Mouse (Mus musculus): ENCODE measurements around the gene Capzb.

DNA sequence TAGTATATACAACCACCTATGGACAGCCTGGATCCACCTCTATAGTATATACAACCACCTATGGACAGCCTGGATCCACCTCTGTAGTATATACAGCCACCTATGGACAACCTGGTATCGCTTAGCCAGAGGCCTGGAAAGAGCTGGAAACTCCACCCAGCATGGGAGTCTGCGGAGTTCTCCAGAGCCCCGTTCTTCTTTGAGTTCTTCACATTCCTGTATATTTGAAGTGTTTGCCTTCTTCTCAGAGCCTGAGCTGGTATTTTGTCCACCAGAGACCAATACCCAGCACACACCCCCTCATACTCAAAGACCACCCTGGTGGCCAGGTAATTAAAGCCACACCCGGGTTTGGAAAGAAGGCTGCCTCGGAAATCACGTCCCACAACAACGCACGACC lies 64.0 kb downstream of the Capzb start:
- TF ChIP-seq POLR2A (IDR thresholded peaks at IDR 0.05; ENCODE audit: low read depth, low read length), result no peak
- no peak for TF ChIP-seq CTCF (conservative IDR thresholded peaks at IDR 0.05 in 1 of 2, IDR thresholded peaks at IDR 0.05 in 1 of 2; ENCODE audit: low read depth in 2 of 2, low read length in 2 of 2)
- TF ChIP-seq BHLHE40 (IDR thresholded peaks at IDR 0.05; ENCODE audit: low read depth, low read length), result no peak
- no peak for TF ChIP-seq NELFE (IDR thresholded peaks at IDR 0.05; ENCODE audit: low read depth, low read length)
- no peak for TF ChIP-seq MAZ (IDR thresholded peaks at IDR 0.05; ENCODE audit: low read depth, low read length)
- no peak for TF ChIP-seq POLR2AphosphoS2 (IDR thresholded peaks at IDR 0.05; ENCODE audit: low read depth, low read length)
